Mouse (Mus musculus) brain, embryonic 14.5 days (tissue): ENCODE data around the gene Calm3. TPM values are rescaled to one million over a fixed set of nuclear protein-coding genes. Genes with fewer than 3 reads are reported as not detected.
A peak's percentile ranks its signal among the peaks of the same experiment; 100 is the strongest.

Experiments used
- DNase-seq: peaks from one replicate; pipeline ENCODE4 v3.0.0-alpha.2; 2011; ENCODE audit warnings: low read depth
- CTCF ChIP-seq: fragments of 200-500 bp; IDR thresholded peaks from 2 replicates; pipeline ENCODE4 v1.5.1; 2012; ENCODE audit warnings: inconsistent platforms, mild to moderate bottlenecking, moderate library complexity, borderline replicate concordance; ENCODE audit not compliant: insufficient read depth, insufficient read length; ENCODE audit errors: extremely low read depth
- POLR2A ChIP-seq: fragments of 200-500 bp; IDR thresholded peaks from 2 replicates; pipeline ENCODE4 v1.6.1; 2012; ENCODE audit warnings: mild to moderate bottlenecking, inconsistent platforms, borderline replicate concordance; ENCODE audit not compliant: poor library complexity, insufficient read depth, insufficient read length, severe bottlenecking; ENCODE audit errors: extremely low read depth
- polyA plus RNA-seq: library from polyadenylated mRNA; depleted of rRNA; stranded (reverse); fragments of >200 nt; gene quantifications from 2 replicates; pipeline ENCODE4 v1.2.3, GENCODE M21; 2012

Calm3 gene
- polyA plus RNA-seq, 1 experiment, result 837 TPM

- no peak for DNase-seq
- TF ChIP-seq CTCF, result no peak
- TF ChIP-seq POLR2A, result no peak
Observed at GRCm38 (mm10) chr7:16906889-16907559, 16.9 kb downstream of the Calm3 start.

GRCm38 (mm10) chr7:16906281-16906680 lies 17.6 kb downstream of the Calm3 start, which contains the start of gene Ptgir:
Gene Ptgir, plus strand, starts transcription at chr7:16906490.
- peak; percentile 41 for DNase-seq
- TF ChIP-seq POLR2A (no peak), CTCF (no peak)

- DNase-seq, result no peak
- TF ChIP-seq CTCF (no peak), POLR2A (no peak)
Observed at GRCm38 (mm10) chr7:16905491-16906021, 18.4 kb downstream of the Calm3 start.

- TF ChIP-seq POLR2A (no peak), CTCF (no peak)
- no peak for DNase-seq
Observed at GRCm38 (mm10) chr7:16904120-16904675, 19.7 kb downstream of the Calm3 start.

GRCm38 (mm10) chr7:16903439-16903955 lies 20.4 kb downstream of the Calm3 start:
- no peak for TF ChIP-seq CTCF
- TF ChIP-seq POLR2A, result no peak
- no peak for DNase-seq

GRCm38 (mm10) chr7:16900526-16900925 lies 23.4 kb downstream of the Calm3 start:
- TF ChIP-seq POLR2A (no peak), CTCF (no peak)
- peak; percentile 44 for DNase-seq

- TF ChIP-seq POLR2A (no peak), CTCF (no peak)
- DNase-seq, result no peak
Observed at GRCm38 (mm10) chr7:16895511-16895910, 28.4 kb downstream of the Calm3 start.

- DNase-seq, result peak; percentile 77
- TF ChIP-seq CTCF (peak; percentile 87), POLR2A (no peak)
Observed at GRCm38 (mm10) chr7:16895000-16895399, 28.9 kb downstream of the Calm3 start.

- TF ChIP-seq CTCF (no peak), POLR2A (no peak)
- DNase-seq, result peak; percentile 84
Observed at GRCm38 (mm10) chr7:16894279-16894678, 29.6 kb downstream of the Calm3 start.

GRCm38 (mm10) chr7:16893612-16894011 lies 30.3 kb downstream of the Calm3 start:
- TF ChIP-seq CTCF (no peak), POLR2A (no peak)

GRCm38 (mm10) chr7:16892352-16892730 lies 31.6 kb downstream of the Calm3 start:
- TF ChIP-seq POLR2A (no peak), CTCF (no peak)
- no peak for DNase-seq

More at GRCm38 (mm10) chr7:16893612-16894011, 30.3 kb downstream of the Calm3 start:
- no peak for DNase-seq
